Mouse (Mus musculus): ENCODE results near the gene Hyal3.

Hyal3 gene

DNA sequence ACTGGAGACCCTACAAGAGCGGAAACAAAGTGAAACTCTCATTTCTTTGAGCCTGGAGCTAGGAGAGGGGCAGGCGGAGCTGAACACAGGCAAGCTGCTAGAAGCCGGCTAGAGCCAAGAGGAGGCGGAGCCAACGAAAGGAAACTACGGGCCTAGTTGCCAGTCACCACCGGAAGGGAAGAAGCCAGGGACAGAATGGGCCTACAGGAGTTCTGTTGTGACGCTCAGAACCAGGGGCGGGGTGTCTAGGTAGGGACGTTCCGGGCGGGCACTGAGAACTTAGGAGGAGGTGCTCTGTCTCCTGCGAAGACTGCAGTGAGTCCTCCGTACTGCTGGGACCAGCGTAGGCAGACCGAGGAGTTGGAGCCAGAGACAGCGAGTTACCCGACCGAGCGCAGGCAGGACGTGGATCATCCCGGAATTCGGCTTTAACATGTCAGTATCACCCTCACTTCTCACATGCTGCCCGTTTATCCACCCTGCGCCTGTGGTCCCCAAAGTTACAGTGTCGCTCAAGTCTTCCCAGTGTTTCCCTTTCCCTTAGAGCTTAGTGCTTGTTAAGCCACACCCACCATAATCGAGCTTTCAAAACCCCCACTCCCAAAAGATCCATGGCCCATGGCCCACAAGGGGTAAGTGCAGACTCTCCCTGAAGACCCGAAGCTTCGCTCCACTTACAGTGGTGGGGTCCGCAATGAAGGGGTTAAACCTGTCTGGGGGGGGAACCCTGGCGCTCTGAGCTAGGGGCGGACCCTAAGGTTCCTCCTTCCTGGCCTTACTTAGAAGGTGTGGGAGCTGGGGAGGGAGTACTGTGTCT is at the start of gene Hyal3:
Gene Hyal3, plus strand, starts transcription at position 318 of the 817 bp plus-strand sequence.
- peak; percentile 87 for DNase-seq

DNA sequence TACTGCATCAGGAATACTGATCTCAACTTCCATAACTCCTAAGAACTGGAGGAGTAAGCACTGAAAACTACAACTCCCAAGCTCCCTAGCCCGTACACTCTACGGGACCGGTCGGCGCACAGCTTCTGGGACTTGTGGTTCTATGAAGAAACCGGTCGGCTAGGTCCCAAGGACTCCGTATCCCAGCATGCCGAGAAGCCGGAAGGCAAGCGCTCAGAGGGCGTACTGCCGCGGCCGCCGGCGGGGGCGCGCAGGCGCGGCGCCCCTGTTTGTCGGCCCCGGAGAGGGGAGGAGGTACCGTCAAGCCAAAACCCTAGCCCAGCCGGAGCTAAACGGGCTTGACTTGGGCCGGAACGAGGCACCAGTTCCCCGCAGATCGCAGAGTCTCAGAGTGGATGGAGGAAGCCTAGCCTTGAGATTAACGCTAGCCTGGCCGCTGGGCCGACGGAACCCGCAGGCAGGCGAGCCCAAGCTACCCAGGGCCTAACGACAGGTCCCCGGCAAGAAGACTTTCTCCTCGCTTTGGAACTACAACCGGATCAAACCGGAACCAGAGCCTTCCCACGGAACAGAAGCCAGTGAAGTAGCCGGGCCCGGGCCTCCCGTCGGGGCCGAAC is 46.7 kb upstream of the Hyal3 start, which contains the start of gene Tmem115:
Gene Tmem115, plus strand, starts transcription at position 155 of the 617 bp plus-strand sequence.
- DNase-seq, result peak; percentile 91

DNA sequence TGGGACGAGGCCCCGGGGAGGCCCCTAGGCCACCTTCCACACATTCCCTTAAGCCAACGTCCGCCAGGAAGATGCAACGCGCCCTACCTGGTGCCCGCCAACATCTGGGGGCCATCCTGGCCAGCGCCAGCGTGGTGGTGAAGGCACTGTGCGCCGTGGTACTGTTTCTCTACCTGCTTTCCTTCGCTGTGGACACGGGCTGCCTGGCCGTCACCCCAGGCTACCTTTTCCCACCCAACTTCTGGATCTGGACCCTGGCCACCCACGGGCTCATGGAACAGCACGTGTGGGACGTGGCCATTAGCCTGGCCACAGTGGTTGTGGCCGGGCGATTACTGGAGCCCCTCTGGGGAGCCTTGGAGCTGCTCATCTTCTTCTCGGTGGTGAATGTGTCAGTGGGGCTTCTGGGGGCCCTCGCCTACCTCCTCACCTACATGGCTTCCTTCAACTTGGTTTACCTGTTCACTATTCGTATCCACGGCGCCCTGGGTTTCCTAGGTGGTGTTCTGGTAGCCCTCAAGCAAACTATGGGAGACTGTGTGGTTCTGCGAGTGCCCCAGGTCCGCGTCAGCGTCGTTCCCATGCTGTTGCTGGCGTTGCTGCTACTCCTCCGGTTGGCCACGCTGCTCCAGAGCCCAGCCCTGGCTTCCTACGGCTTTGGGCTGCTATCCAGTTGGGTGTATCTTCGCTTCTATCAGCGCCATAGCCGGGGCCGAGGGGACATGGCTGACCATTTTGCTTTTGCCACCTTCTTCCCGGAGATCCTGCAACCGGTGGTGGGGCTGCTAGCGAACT is 46.0 kb upstream of the Hyal3 start:
- no peak for DNase-seq

DNA sequence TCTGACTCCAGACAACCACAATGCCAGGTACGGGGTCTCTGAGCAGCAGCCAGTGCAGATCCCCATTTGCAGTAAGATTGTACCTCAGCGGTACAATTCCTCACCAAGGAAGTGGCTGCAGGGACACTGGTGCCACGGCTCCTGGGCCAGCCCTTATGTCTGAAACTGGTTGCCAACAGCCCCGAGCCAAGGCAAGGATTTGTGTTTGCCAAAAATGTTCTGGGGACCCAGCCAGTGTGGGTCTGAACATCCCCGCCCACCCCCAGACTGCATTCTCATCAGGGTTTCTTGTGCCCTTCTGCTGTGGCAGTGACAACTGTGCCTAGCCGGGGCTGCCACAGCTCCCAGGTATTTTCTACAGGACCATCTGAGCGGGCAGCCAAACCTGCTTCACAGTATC is 42.4 kb upstream of the Hyal3 start:
- DNase-seq, result no peak

DNA sequence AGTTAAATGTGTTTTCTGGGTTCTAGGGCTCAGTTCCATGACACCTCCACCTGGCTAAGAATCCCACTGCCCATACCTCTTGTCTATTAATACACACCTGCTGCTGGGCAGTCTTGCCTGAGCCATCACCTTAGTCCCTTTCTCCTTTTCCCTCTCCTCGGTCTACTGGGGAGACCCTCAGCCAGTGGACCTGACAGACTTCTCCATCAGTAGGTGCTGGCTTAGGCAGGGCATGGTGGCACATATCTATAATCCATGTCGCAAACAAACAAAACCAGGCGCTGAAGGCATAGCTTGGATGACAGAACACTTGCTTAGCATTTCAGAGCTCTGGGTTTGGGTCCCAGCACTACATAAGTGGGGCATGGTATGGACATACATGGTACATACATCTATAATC is 41.9 kb upstream of the Hyal3 start:
- no peak for DNase-seq

DNA sequence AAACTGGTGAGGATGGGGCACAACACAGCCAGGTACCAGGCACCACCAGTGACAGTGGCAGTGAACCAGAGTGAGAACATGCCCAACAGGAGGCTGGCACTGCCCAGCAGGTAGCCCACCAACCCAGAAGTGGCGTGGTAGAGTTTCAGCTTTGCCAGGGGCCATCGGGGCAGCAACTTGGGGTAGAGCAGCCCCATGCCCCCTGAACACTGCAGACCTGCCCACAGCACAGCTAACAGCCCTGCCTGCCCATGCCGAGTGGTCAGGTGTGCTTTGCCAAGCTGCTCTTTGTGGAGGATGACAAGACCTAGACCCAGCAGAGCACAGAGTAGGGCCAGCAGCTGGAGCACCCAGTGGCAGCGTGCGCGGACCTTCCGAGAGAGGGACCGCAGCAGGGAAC is 40.7 kb upstream of the Hyal3 start:
- peak; percentile 32 for DNase-seq

DNA sequence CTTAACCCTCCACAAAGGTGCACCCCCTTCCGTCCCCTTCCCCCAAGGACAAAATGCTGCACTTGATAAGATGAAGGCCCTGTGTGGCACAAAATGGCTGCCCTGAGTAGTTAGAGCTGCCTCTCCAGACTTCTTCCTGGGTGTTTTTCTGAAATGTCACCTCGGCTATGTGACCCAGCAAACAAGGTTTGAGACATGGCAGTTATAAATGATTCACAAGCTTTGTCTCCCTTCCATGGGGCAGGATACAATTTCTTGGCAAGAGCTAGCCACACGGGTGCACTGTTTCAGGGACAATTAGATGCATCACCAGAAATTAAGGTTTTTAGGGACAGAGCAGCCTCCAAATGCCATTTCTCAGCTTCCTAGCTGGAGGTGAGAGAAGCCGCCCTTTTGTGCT is 40.2 kb upstream of the Hyal3 start:
- DNase-seq, result peak; percentile 18

DNA sequence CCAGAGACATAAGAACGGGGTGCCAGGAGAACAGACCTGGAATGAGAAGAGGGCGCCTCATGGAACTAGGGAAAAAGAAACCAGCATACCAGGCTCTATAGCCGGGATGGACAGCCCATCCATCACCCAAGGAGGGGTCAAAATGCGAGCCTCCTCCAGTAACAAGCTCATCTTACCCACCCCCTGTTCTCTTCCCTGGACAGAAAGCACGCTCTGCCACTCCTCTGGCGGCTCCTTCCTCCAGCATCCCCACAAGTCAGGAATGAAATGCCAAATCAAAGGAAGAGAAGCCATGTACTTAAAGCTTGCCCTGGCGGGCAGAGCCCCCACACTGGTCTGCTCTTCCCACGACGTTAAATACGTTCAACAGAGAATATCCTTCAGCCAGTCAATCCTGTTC is 39.6 kb upstream of the Hyal3 start:
- DNase-seq, result no peak

DNA sequence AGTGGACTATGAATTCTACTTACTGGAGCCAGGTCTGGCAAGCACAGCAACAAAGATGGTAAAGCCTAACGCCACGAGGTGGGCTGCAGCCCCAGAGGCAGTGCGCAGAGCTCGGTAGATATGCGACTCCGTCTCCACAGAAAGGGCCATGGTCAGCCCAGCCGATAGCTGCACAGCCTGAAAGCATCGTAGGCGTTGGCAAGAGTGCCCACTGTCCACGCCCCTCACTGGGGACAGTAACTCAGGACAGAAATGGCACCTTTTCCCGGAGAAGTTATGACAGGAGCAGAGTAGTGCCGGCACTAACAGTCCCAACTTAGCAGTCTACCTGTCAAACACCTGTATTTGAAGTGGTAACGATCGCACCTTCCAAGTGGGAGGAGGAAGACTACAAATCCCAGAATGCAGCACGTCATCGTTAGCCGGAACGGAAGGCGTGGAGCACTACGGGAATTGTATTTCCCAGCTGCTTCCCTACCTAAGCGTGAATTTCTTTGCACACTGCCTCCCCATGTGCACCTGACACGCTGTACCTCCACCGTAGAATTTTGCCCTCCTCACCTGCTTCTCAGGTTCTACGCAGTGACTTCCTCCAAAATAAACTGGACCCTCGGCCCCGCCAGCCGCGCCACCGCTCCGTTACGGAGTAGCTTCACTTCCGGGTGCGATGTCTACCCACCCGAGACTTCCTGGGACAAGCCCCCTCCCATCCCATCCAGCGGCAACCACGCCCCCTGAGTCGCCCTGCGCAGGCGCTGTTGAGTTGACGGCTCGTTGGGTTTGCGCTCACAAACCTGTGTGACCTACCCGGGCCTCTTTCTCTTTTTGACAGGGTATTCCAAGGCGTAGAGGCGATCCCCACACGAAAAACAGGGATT is 38.9 kb upstream of the Hyal3 start, which contains the start of the genes Cyb561d2 and Nprl2:
Gene Cyb561d2, minus strand, starts transcription at position 720 of the 878 bp plus-strand sequence.
Gene Nprl2, plus strand, starts transcription at position 753 of the 878 bp plus-strand sequence.
- peak; percentile 94 for DNase-seq

DNA sequence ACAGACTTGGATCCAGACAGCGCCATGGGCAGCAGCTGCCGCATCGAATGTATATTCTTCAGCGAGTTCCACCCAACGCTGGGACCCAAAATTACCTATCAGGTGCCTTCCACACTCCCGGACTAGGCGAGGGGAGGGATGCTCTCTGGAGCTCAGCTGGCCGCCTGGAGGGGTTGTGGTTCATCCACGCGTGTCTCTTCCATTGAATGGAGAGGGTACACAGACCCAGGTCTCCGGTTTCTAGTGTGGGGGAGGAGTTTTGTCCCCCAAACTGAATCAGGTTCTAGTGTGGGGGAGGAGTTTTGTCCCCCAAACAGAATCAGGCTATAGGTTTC is 38.3 kb upstream of the Hyal3 start:
- no peak for DNase-seq

DNA sequence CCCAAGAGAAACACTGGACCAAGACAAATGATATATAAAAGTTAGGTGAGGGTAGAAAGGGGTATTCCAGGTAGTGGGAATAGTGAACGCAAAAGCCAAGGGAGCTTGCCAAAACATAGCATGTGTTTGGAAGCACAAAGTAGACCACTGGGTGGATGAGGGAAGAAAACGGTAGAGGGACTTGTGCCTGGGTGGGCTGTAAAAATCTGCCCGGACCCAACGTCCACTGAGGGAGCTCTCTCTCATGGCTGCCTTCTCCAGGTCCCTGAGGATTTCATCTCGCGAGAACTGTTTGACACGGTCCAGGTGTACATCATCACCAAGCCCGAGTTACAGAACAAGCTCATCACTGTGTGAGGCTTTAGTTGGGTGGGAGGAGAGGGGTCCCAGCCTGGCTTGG is 37.9 kb upstream of the Hyal3 start:
- DNase-seq, result peak; percentile 27

DNA sequence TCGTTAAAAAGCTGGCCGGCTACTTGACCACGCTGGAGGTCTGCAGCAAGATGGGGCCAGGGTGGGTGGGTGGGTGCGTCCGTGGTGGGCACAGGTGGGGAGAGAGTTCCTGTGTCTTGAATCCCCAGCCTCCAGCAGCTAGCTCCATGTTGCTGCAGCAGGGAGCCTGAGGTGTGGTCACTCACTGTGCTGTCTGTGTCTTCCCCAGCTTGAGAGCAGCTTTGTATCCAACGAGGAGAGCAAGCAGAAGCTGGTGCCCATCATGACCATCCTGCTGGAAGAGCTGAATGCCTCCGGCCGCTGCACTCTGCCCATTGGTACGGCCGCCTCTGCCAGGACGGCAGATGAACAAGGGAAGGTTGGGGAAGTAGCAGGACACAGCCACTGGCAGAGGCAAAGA is 37.3 kb upstream of the Hyal3 start:
- peak; percentile 23 for DNase-seq

DNA sequence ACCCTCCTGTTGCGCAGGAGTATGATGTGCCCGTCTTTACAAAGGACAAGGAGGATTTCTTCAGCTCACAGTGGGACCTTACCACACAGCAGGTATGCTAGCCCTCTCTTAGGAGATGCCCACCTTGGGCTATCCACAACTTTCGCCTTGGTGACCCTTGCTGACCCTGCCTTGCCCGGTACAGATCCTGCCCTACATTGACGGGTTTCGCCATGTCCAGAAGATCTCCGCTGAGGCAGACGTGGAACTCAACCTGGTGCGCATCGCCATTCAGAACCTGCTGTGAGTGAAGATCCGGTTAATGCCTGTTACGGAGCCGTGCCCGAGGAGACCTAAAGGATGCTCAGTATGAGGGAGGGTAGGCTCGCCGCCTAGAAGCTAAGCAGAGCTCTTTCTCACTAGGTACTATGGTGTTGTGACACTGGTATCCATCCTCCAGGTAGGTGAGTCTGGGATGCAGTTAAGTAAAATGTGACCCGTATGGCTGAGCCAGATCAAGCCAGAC is 36.4 kb upstream of the Hyal3 start:
- peak; percentile 31 for DNase-seq

DNA sequence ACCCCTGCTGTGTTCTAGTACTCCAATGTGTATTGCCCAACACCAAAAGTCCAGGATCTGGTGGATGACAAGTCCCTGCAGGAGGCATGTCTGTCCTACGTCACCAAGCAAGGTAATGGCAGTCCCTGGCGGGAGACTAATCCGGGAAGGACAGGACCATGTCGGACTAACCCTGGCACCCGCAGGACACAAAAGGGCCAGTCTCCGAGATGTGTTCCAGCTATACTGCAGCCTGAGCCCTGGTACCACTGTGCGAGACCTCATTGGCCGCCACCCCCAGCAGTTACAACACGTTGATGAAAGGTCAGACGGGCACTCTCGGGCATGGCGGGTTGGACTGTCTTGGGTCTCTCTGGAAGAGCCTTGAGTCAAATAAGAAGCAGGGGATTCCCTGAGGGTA is 35.9 kb upstream of the Hyal3 start:
- DNase-seq, result no peak

DNA sequence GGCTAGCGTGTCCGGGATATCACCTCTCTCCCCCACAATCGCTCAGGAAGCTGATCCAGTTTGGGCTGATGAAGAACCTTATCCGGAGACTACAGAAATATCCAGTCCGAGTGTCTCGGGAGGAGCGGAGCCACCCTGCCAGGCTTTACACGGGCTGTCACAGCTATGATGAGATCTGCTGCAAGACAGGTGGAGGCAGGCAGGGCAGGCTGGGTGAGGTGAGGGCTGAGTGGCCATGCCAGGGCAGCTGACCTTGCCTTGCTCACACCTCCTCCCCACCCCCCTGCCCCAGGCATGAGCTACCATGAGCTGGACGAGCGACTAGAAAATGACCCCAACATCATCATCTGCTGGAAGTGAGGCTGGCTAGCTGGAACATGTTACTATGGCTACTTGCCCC is 35.4 kb upstream of the Hyal3 start:
- no peak for DNase-seq

DNA sequence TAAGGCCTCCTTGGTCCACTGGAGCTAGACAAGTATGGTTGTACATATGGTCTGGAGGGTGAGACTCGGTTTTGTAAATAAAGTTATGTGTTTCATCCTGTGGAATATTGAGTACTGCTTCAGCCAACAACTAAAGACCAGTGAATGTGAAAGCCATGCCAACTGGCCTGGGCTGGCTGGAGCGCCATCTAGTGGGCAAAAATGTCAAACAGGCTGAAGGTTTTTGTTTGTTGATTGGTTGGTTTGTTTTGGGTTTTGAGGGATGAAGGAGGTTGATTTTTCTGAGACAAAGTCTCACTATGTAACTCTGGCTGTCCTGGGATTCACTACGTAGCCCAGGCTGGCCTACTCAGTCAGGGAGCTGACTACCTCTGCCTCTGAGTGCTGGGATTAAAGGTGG is 35.0 kb upstream of the Hyal3 start:
- peak; percentile 79 for DNase-seq

DNA sequence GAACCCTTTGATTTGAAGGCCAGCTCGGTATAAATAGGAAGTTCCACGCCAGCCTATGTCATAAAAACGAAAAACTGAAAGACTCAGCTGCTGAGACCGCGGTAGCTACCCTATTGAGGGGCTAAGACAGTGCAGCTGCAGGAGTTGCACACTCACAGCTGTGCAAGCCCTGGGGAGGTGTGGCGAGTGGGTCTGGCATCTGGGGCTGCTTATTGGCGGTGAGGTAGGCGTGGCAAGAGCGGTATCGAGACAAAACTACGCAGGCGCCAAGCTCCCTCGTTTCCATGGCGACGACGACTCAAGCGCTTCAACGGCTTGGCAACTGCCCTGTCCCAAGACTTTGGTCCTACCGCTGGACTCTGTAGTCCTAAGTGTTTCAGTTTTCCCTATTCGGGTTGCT is 33.6 kb upstream of the Hyal3 start, which contains the start of gene Zmynd10:
Gene Zmynd10, plus strand, starts transcription at position 273 of the 400 bp plus-strand sequence.
- no peak for DNase-seq

DNA sequence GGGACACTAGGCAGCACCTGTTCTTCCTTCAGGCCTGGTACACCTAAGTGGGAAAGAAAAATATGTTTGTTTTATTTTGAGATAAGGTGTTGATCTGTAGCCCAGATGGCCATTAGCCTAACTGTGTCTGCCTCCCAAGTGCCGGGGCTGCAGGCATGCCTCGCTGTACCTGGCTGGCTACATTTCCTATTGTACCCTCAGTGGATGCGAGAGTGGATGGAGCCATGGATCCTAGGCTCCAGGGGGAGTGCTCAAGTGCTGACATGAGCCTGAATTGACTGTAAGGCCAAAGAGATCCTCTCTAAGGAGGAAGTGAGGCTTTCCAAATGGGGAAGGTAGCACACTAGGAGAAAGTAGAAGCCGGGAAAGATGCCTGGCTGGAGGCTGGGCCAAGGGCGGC is 32.7 kb upstream of the Hyal3 start:
- DNase-seq, result no peak

DNA sequence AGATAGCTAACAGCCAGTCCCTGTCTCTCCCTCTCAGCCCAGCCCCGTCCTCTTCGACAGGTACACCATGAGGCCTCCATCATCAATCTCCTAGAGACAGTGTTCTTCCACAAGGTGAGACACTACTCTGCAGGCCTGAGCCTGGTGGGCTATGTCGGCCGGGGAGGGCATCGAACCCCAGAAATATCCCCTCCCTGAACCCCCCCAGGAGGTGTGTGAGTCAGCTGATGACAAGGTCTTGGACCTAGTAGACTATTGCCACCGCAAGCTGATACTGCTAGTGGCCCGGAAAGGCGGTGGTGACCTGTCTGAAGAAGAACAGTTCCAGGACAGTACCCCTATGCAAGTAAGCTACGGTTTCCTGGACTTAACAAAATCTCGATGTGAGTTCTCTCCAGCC is 31.8 kb upstream of the Hyal3 start:
- DNase-seq, result no peak

DNA sequence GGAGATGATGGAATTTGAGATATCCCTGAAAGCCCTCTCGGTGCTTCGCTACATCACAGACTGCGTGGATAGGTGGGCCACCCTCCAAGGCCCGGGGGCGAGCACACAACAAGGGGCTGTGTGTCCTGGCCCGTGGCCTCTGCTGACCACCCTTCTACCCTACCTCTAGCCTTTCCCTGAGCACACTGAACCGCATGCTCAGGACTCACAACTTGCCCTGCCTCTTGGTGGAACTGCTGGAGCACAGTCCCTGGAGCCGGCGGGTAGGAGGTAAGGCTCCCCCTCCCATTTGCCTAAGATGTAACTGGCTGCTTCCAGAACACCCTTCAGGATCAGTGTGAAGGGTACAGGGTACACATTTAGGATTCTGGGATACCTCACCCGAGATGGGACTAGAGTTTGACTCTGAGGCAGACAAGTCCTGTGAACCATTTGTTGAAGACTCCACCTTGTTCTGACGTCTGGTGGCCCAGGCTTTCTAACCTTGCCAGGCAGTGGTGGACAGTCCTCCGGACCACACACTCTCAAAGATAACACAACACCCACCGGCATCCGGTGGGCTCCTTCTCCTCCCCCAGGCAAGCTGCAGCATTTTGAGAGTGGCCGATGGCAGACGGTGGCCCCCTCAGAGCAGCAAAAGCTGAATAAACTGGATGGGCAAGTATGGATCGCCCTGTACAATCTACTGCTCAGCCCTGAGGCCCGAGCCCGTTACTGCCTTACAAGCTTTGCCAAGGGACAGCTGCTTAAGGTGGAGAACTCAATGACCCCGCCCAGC is 31.1 kb upstream of the Hyal3 start:
- no peak for DNase-seq

DNA sequence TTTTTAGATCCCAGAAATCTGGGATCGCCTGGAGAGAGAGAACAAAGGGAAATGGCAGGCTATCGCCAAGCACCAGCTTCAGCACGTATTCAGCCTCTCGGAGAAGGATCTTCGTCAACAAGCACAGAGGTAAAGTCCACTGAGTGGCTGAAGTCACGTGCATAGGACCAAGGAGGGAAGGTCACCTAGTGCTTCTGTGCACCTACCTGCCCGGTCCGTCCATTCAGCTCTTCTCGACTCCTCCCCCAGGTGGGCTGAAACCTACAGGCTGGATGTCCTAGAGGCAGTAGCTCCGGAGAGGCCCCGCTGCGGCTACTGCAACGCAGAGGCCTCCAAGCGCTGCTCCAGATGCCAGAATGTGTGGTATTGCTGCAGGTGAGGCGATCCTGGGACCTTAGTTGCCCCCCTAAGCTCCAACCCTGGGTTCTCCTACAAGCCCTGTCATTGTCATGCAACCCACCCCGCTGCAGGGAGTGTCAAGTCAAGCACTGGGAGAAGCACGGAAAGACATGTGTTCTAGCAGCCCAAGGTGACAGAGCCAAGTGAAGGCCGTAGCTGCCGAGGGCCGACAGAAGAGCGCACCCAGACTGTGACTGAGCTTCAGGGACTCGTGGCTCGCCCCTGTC is 30.0 kb upstream of the Hyal3 start:
- no peak for DNase-seq
